Mouse (Mus musculus): ENCODE results near the gene Vps53.

Gene Vps53

DNA sequence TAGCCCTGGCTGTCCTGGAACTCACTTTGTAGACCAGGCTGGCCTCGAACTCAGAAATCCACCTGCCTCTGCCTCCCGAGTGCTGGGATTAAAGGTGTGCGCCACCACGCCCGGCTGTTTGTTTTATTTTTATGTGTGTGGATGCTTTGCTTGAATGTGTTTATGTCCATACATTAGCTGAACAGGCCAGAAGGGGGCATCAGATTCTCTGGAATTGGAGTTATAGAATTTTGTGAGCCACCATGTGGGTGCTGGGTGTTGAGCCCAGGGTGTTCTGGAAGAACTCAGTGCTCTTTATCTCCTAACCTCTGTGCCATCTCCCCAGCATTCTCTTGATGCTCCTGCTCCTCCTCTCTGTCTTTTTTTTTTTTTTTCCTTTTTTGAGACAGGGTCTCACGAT, 7.5 kb upstream of the Vps53 start:
- CTCF ChIA-PET: interaction anchor here in 3 of 4 experiments (0.6 to 3.2 kb wide), 8 partner anchors 10 to 473 kb away, joined by 3 to 15 read pairs (median 4); partner anchors contain the start of genes Dbil5 (in 2 of the 3), Gemin4 (in 2 of the 3), Nxn (in 1 of the 3) and Timm22 (in 1 of the 3)
- POLR2A ChIA-PET: interaction anchor here in 2 of 4 experiments (0.6 to 0.8 kb wide), 3 partner anchors 39 to 293 kb away, joined by 3 to 4 read pairs (median 3); no protein-coding TSS in a partner anchor

- CTCF ChIA-PET: no interaction called here
- POLR2A ChIA-PET: interaction anchor here in 1 of 4 experiments (1.2 kb wide), 1 partner anchor 34 kb away, joined by 4 read pairs; the partner anchor contains the start of gene Gemin4
These were observed 4.3 kb upstream of the Vps53 start for GRCm38 (mm10) chr11:76183745-76184144.

DNA sequence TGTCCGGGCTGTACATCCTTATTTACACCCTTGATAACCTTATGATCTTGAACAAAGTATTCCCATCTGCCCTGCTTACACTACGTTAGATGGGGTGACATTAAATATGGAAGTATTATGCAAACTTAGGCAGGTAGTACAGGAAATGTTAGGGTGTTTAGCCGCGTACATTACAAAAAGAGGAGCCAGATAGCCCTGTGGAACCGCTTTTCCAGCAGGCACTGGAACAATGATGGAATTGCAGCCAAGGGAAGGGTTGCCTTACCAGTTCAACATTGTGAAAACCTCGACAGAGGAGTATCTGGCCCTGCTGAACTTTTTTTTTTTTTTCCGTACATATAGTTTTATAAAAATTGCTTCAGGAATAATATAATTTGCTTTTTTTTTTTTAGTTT, 696 bp upstream of the Vps53 start:
- CTCF ChIA-PET: interaction anchor here in 2 of 4 experiments (0.9 to 1.4 kb wide), 2 partner anchors 38 to 226 kb away, joined by 4 read pairs; partner anchors contain the start of genes Dbil5 (in 1 of the 2), Gemin4 (in 1 of the 2) and Timm22 (in 1 of the 2)

DNA sequence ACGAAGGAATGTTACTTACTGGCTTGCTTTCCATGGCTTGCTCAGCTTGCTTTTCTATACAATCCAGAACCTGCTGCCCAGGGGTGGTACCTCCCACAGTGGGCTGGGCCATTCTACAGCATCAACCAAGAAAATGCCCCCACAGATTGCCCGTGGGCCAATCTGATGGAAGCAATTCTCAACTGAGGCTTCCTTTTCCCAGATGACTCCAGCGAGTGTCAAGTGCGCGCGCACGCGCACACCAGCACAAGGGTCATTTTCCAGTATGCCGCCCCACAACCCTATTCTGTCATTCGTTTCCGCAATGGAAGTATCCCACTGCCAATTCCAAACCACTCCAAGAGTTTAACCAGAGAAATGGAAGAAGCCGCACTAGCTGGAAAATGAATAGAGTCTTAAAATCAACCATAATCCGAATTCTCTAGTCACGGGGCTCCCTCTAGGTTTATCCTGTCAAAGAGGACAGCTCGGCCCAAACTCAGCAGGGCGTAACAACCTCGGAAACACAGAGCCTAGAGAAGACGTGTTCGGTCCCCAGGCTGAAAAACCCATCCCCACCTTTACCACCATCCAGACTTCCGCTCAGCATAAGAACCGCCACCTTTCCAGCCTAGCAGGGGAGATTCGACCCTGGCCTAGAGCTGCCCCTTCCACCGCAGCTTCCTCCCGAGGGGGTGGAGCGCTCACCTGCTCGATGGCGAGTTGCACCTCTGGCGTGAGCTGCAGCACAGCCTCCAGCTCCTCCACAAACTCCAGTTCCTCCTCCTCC, 537 bp downstream of the Vps53 start:
- POLR2A ChIA-PET: interaction anchor here in 2 of 4 experiments (1.1 to 1.4 kb wide), 4 partner anchors 36 to 445 kb away, joined by 4 to 7 read pairs (median 6); partner anchors contain the start of genes Dbil5 (in 1 of the 2), Gemin4 (in 1 of the 2) and Timm22 (in 1 of the 2)
- CTCF ChIA-PET: interaction anchor here in 3 of 4 experiments (0.7 to 1.4 kb wide), 7 partner anchors 39 to 276 kb away, joined by 3 to 5 read pairs (median 4); partner anchors contain the start of genes Dbil5 (in 2 of the 3), Gemin4 (in 2 of the 3) and Timm22 (in 1 of the 3)

More for the DNA sequence above, 696 bp upstream of the Vps53 start:
- POLR2A ChIA-PET: no interaction called here

DNA sequence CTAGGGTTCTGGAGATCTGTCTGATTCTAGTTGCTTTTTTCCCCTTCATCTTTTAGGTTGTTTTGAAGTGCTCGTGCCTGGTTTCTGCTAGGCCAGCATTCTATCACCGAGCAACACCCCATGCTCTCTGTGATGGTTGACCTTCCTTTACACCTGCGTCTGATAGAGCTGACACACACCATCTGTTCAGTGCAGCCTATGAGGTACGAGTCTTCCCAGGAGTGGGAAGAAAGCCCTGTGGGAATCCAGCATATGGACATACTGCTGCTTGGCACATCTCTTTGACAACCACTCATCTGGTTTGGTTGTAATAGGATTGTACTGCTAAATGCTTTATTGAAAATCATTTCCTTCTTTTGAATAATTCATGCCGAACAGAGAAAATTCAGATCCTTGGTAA, 9.2 kb downstream of the Vps53 start:
- POLR2A ChIA-PET: no interaction called here
- CTCF ChIA-PET: interaction anchor here in 1 of 4 experiments (0.5 kb wide), 1 partner anchor 914 kb away, joined by 3 read pairs; no protein-coding TSS in a partner anchor

- CTCF ChIA-PET: no interaction called here
- POLR2A ChIA-PET: no interaction called here
These were observed 10.5 kb downstream of the Vps53 start for GRCm38 (mm10) chr11:76168976-76169375.

DNA sequence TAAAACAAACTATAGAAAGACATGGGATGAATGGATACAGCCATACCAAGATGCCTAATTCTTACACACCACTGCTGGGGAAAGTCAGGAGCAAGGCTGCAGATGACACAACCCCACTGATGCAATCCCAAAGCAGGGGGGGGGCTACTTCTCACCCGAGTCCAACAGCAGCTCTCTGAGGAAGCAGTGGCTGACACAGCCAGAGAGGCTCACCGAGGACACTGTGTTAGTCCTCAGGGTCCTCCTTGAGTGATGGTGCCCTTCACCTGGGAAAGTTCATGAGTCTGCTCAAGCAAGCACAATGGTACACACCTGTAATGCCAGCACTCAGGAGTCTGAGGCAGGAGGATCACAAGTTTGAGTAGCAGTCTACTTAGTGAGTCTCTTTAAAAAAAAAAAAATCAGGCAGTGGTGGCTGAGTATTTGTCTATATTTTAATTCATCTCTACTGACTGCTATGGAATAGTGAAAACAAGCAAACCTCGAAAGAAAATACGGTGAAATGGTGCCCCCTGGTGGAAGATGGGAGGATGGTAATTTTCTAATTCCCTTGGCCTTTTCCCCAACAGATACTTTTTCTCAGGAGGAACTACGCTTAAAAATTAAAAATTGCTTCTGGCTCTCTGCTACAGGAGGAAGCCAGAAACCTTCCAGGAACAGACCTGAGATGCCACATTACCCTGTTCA, 12.2 kb downstream of the Vps53 start:
- ChIA-PET CTCF (interaction anchor here in 2 of 4 experiments (0.7 to 0.8 kb wide), 2 partner anchors 216 to 287 kb away, joined by 3 read pairs; no protein-coding TSS in a partner anchor), POLR2A (interaction anchor here in 1 of 4 experiments (1.0 kb wide), 1 partner anchor 13 kb away, joined by 3 read pairs; no protein-coding TSS in a partner anchor)

- CTCF ChIA-PET: interaction anchor here in 1 of 4 experiments (1.0 to 2.1 kb wide), 2 partner anchors 200 to 254 kb away, joined by 3 to 5 read pairs; no protein-coding TSS in a partner anchor
- POLR2A ChIA-PET: no interaction called here
These were observed 12.8 kb downstream of the Vps53 start for GRCm38 (mm10) chr11:76166657-76167056.

GRCm38 (mm10) chr11:76160251-76160650, 19.2 kb downstream of the Vps53 start:
- POLR2A ChIA-PET: interaction anchor here in 1 of 4 experiments (1.2 kb wide), 1 partner anchor 135 kb away, joined by 3 read pairs; no protein-coding TSS in a partner anchor
- CTCF ChIA-PET: interaction anchor here in 1 of 4 experiments (1.6 kb wide), 1 partner anchor 193 kb away, joined by 3 read pairs; no protein-coding TSS in a partner anchor

- CTCF ChIA-PET: interaction anchor here in 2 of 4 experiments (0.6 to 1.6 kb wide), 2 partner anchors 36 to 245 kb away, joined by 3 to 4 read pairs; no protein-coding TSS in a partner anchor
These were observed 21.1 kb downstream of the Vps53 start for GRCm38 (mm10) chr11:76158375-76158774.

DNA sequence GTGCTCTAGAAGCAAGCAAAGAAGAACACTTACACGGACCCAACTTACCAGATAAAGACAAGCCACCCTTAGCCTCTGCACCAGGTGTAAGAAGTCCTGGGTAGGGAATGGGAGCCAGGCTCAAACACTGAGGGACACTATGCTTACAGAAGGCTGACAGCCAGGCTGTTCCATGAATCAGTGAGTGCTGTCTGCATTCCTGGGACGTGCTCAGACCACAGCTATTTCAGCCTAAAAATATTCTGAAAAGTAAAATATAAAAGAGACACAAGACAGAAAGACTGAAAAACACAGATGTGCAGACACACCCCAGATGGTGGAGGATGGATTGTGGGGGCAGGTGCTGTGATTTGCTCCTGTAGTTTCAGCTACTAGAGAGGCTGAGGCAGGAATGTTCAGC, 24.6 kb downstream of the Vps53 start:
- CTCF ChIA-PET: no interaction called here
- POLR2A ChIA-PET: interaction anchor here in 3 of 4 experiments (0.6 to 1.2 kb wide), 4 partner anchors 10 to 153 kb away, joined by 3 to 4 read pairs (median 3); no protein-coding TSS in a partner anchor

More at GRCm38 (mm10) chr11:76158375-76158774, 21.1 kb downstream of the Vps53 start:
- POLR2A ChIA-PET: interaction anchor here in 2 of 4 experiments (1.1 to 1.4 kb wide), 3 partner anchors 28 to 104 kb away, joined by 3 to 4 read pairs (median 4); no protein-coding TSS in a partner anchor

- CTCF ChIA-PET: interaction anchor here in 1 of 4 experiments (0.6 kb wide), 1 partner anchor 19 kb away, joined by 3 read pairs; no protein-coding TSS in a partner anchor
- POLR2A ChIA-PET: interaction anchor here in 2 of 4 experiments (0.6 to 1.2 kb wide), 2 partner anchors 10 to 13 kb away, joined by 3 read pairs; no protein-coding TSS in a partner anchor
These were observed 25.2 kb downstream of the Vps53 start for GRCm38 (mm10) chr11:76154200-76154599.

DNA sequence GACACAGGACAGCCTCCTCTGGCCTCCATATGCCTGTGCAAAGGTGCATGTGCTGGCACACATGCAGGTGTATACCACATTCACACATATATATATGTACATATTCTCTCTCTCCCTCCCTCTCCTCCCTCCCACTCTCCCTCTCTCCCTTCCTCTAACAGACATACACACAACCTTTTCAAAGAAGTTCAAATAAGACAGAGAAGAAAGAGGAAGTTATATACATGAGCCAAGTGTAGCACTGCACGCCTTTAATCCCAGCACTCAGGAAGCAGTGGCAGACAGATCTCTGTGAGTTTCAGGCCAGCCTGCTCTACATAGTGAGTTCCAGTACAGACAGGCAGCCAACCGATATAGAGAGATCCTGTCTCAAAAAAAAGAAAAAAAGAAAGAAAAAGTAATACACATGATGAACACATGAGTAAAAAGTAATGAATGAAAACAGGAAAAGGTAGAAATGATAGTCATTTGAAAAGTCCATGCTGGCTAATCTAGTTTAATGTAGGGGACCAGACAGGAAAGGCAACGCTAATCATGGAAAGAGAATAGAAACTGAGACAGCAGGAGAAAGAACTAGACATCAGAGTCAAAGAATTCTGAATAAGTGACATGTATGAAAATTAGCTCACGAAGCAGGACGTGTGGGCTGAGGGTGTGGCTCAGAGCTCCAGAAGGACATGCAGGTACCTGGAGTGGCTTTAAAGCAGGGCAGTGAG, 26.1 kb downstream of the Vps53 start:
- CTCF ChIA-PET: no interaction called here
- POLR2A ChIA-PET: no interaction called here

DNA sequence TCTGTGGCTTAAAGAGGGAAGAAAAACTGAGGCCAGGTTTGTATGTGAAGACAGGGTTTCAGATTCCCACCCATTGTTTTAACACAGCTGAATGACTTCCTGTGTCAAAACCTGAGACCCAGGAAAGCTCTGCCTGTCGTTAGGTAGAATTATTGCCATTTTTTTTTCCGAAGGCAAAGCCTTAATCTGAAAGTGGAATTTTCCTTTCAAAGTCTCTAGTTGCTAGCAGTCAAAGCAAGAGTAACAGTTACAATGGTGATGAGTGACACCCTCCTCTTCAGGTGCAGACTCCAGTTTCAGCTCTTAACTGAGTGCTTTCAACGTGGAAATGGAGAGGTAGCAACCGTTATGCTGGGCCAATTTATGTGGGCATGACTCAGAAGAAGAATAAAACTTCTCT, 28.5 kb downstream of the Vps53 start:
- ChIA-PET CTCF (interaction anchor here in 1 of 4 experiments (0.6 kb wide), 1 partner anchor 293 kb away, joined by 4 read pairs; no protein-coding TSS in a partner anchor), POLR2A (no interaction called here)

GRCm38 (mm10) chr11:76148055-76149008, 31.1 kb downstream of the Vps53 start:
- POLR2A ChIA-PET: interaction anchor here in 1 of 4 experiments (0.6 to 1.3 kb wide), 4 partner anchors 13 to 49 kb away, joined by 3 to 5 read pairs (median 4); no protein-coding TSS in a partner anchor
- CTCF ChIA-PET: interaction anchor here in 3 of 4 experiments (0.5 to 0.7 kb wide), 4 partner anchors 70 to 1392 kb away, joined by 3 to 11 read pairs (median 6); no protein-coding TSS in a partner anchor

- CTCF ChIA-PET: interaction anchor here in 2 of 4 experiments (0.6 to 1.4 kb wide), 2 partner anchors 179 to 200 kb away, joined by 3 to 24 read pairs; no protein-coding TSS in a partner anchor
- POLR2A ChIA-PET: interaction anchor here in 3 of 4 experiments (0.6 to 1.5 kb wide), 10 partner anchors 13 to 524 kb away, joined by 3 to 5 read pairs (median 4); no protein-coding TSS in a partner anchor
These were observed 33.0 kb downstream of the Vps53 start for GRCm38 (mm10) chr11:76146187-76147010.

Measured in embryonic stem cell, embryonic (primary cell).